Mouse (Mus musculus) ovary, postnatal 36 days (tissue): ENCODE measurements around the gene Mphosph9.

ENCODE experiments used
- DNase-seq: peaks from one replicate; pipeline ENCODE4 v3.0.0; 2022; ENCODE audit warnings: low spot score, mixed read lengths

Gene Mphosph9

GRCm38 (mm10) chr5:124267652-124268051 is 60.1 kb downstream of the Mphosph9 start:
- no peak for DNase-seq

- no peak for DNase-seq
These were observed 61.0 kb downstream of the Mphosph9 start for GRCm38 (mm10) chr5:124266821-124267220.

GRCm38 (mm10) chr5:124263246-124263645 is 64.5 kb downstream of the Mphosph9 start:
- DNase-seq: no peak

- no peak for DNase-seq
These were observed 65.7 kb downstream of the Mphosph9 start for GRCm38 (mm10) chr5:124262090-124262489.

- DNase-seq: no peak
These were observed 68.6 kb downstream of the Mphosph9 start for GRCm38 (mm10) chr5:124259133-124259532.

GRCm38 (mm10) chr5:124258026-124258425 is 69.7 kb downstream of the Mphosph9 start:
- no peak for DNase-seq

GRCm38 (mm10) chr5:124255141-124255540 is 72.6 kb downstream of the Mphosph9 start:
- DNase-seq: no peak

GRCm38 (mm10) chr5:124253555-124253954 is 74.2 kb downstream of the Mphosph9 start:
- no peak for DNase-seq

- DNase-seq: no peak
These were observed 75.0 kb downstream of the Mphosph9 start for GRCm38 (mm10) chr5:124252580-124253320.

- no peak for DNase-seq
These were observed 76.7 kb downstream of the Mphosph9 start for GRCm38 (mm10) chr5:124251070-124251469.

- DNase-seq: peak; percentile 62
These were observed 77.9 kb downstream of the Mphosph9 start, which contains the start of gene Pitpnm2 for GRCm38 (mm10) chr5:124249614-124250591. Gene Pitpnm2, minus strand, starts transcription at chr5:124249760.

- DNase-seq: peak; percentile 68
These were observed 78.7 kb downstream of the Mphosph9 start for GRCm38 (mm10) chr5:124248845-124249613.

GRCm38 (mm10) chr5:124247986-124248626 is 79.7 kb downstream of the Mphosph9 start:
- no peak for DNase-seq

- no peak for DNase-seq
These were observed 80.5 kb downstream of the Mphosph9 start for GRCm38 (mm10) chr5:124247296-124247695.

- no peak for DNase-seq
These were observed 82.9 kb downstream of the Mphosph9 start for GRCm38 (mm10) chr5:124244885-124245284.

GRCm38 (mm10) chr5:124244449-124244848 is 83.3 kb downstream of the Mphosph9 start:
- DNase-seq: no peak

GRCm38 (mm10) chr5:124243236-124243901 is 84.4 kb downstream of the Mphosph9 start:
- DNase-seq: no peak

- DNase-seq: no peak
These were observed 85.9 kb downstream of the Mphosph9 start for GRCm38 (mm10) chr5:124241686-124242444.

GRCm38 (mm10) chr5:124240841-124241685 is 86.7 kb downstream of the Mphosph9 start:
- no peak for DNase-seq
